Mouse (Mus musculus): ENCODE data around the gene Klf7.

DNA sequence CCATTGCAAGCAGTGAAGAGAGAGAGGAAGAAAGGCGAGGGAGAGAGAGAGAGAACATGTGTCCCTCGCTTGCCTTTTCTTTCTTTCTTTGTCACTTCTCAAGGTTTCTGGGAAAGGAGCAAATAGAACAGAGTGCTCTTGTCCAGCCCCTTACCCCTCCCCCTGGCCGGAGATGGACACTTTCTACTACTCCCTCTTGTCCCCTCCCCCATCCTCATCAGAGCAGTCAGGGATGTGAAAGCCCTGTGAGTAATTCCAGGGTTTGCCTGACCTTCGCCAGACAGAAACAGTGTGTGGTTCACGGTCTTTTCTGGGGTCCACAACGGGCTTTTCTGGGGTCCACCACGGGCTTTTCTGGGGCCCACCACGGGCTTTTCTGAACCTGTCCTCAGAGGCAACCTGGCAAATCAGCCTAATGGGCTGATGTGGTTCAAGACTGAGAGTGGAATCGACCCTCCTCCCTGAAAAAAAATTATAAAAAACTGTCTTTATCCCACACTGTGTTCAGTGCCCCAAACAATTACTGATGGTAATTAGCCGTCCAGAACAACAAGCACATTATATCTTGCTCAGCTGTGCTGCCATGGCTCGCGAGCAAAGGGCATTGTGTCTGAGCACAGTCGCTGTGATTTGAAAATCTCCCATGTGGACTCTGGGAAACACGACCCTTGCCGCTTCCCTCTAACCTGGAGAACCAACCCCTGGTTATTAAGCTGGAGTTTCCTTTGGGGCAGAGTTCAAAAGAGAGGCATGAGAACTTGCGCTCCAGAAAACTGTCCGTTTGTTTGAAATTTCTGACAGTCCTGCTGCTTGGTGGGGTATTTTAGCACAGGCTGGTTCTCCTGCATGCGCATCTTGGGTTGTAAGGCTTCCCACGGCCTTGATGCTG lies 127.6 kb downstream of the Klf7 start:
- no peak for TF ChIP-seq CTCF (IDR thresholded peaks at IDR 0.05; ENCODE audit: low read depth, low read length)
- TF ChIP-seq POLR2A (IDR thresholded peaks at IDR 0.05; ENCODE audit: insufficient read depth, low read length), result no peak
- TF ChIP-seq EP300 (IDR thresholded peaks at IDR 0.05; ENCODE audit: insufficient read depth, low read depth, low read length), result no peak
